Mouse (Mus musculus) liver, embryonic 14.5 days (tissue): ENCODE measurements around the gene Triap1.

ENCODE experiments used
- CTCF ChIP-seq: IDR thresholded peaks from 2 replicates; pipeline ENCODE4 v1.5.1; 2016; ENCODE audit warnings: antibody characterized with exemption, low read depth, control low read depth
- EP300 ChIP-seq: IDR thresholded peaks from 2 replicates; pipeline ENCODE4 v1.6.1; 2016; ENCODE audit warnings: antibody characterized with exemption, low read depth

- TF ChIP-seq CTCF (no peak), EP300 (no peak)
Observed at GRCm38 (mm10) chr5:115327610-115328548, 13.1 kb upstream of the Triap1 start.
